Mouse (Mus musculus) gastrocnemius, postnatal 14 days (tissue): ENCODE data around the gene Gm29735. TPM values are rescaled to one million over a fixed set of nuclear protein-coding genes. Genes with fewer than 3 reads are reported as not detected.
"Not testable (repeated sequence)": the region's sequence is repeated elsewhere in the genome, so short reads cannot be mapped to it uniquely, and the experiment has no call there.

Experiments used
- DNase-seq: peaks from one replicate; pipeline ENCODE4 v3.0.0; 2021; ENCODE audit warnings: mixed read lengths
- intact Hi-C: fragments of 180-260 bp; cut with DNase I; formaldehyde crosslinking; loops from one replicate; pipeline ENCODE4 v1.15.1; 2025; ENCODE audit warnings: low total_unique reads
- total RNA-seq, 2 experiments: library from RNA; stranded (reverse); gene quantifications; 2 replicates each; pipeline ENCODE4 v1.2.3; 2021

Gm29735 gene
- total RNA-seq, 2 experiments from 2014 or later, result not detected

- intact Hi-C loops, result no loop called here
- DNase-seq, result no peak
Observed at GRCm38 (mm10) chr7:142134206-142134995, 22.5 kb downstream of the Gm29735 start.

GRCm38 (mm10) chr7:142128843-142129242 is 28.1 kb downstream of the Gm29735 start:
- DNase-seq, result no peak
- intact Hi-C loops, result no loop called here

- intact Hi-C loops, DNase-seq: not testable (repeated sequence)
Observed at GRCm38 (mm10) chr7:142120629-142121028, 36.3 kb downstream of the Gm29735 start, which contains the start of gene Gm45618. Gene Gm45618 (minus strand): TSS chr7:142120729.

- intact Hi-C loops, result no loop called here
- DNase-seq, result no peak
Observed at GRCm38 (mm10) chr7:142119632-142120031, 37.3 kb downstream of the Gm29735 start.

Other genes starting within 250 kb of the Gm29735 start
- 10 to 100 TPM; 24.7 to 25.6 TPM for gene Tollip, start 238.6 kb downstream of the Gm29735 start, total RNA-seq
- under 1 TPM; 0.35 to 0.58 TPM for gene Brsk2, start 207.4 kb downstream of the Gm29735 start, total RNA-seq
- gene Mob2, start 96.0 kb downstream of the Gm29735 start, total RNA-seq, result 10 to 100 TPM; 26.6 to 32.0 TPM
- 10 to 100 TPM; 16.5 to 24.6 TPM for gene Dusp8, start 61.3 kb downstream of the Gm29735 start, total RNA-seq
- gene Gm45618, start 36.4 kb downstream of the Gm29735 start, total RNA-seq, result not detected
- not detected for gene Gm39115, start 21.1 kb downstream of the Gm29735 start, total RNA-seq
- not detected for gene Gm45337, start 12.5 kb downstream of the Gm29735 start, total RNA-seq
- not detected for gene Gm4553, start 8.6 kb upstream of the Gm29735 start, total RNA-seq
- not detected for gene Krtap5-2, start 18.9 kb upstream of the Gm29735 start, total RNA-seq
- not detected for gene Gm10153, start 33.3 kb upstream of the Gm29735 start, total RNA-seq
- gene Krtap5-3, start 44.3 kb upstream of the Gm29735 start, total RNA-seq, result not detected
- gene Gm7579, start 54.7 kb upstream of the Gm29735 start, total RNA-seq, result not detected
- gene Krtap5-5, start 72.9 kb upstream of the Gm29735 start, total RNA-seq, result not detected
- gene Gm40460, start 84.0 kb upstream of the Gm29735 start, total RNA-seq, result not detected
- not detected for gene Gm2431, start 101.2 kb upstream of the Gm29735 start, total RNA-seq
- not detected for gene Gm4559, start 117.2 kb upstream of the Gm29735 start, total RNA-seq
- gene Krtap5-1, start 140.0 kb upstream of the Gm29735 start, total RNA-seq, result not detected
- gene Krtap5-4, start 146.4 kb upstream of the Gm29735 start, total RNA-seq, result not detected
- gene Ifitm10, start 216.6 kb upstream of the Gm29735 start, total RNA-seq, result 1 to 10 TPM; 6.7 to 8.4 TPM
- gene Gm49369, start 225.6 kb upstream of the Gm29735 start, total RNA-seq, result 1 to 10 TPM; 1.0 to 4.1 TPM
- gene Ctsd, start 230.9 kb upstream of the Gm29735 start, total RNA-seq, result 100 to 1,000 TPM; 268 to 284 TPM